8 mouse cellular contexts compared by ENCODE assay signal in the genomic region with DNA sequence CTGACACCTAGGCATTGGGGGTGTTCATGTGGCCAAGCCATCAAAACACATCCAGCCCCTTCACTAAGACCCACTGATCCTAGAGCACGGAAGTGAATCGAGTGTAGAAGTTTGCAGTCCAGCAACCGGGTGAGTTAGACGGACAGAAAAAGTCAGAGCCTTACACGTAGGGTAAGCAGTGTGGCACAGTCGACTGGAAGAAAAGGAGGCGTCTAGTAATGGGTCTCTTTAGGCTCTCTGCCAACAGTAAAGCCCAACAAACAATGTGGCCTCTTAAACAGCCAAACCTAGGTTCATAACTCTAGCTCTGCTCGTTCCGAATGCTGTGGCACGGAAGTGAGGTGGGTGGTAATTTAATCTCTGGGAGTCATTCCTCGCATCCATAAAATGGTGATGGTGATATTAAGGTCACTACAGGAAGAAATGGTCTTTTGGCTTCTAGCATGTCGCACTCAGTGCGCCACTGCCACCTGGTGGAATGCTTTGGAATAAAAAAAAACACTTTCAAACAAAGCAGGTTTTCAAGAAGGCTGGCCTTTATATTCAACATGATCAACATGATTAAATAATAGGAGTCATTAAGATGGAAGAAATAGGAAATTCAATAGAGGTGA. TPM values are rescaled to one million over a fixed set of nuclear protein-coding genes. Genes with fewer than 3 reads are reported as not detected.
DNase-seq lines count a peak whose midpoint lies in the region.

No protein-coding gene starts in this region.

- peak; percentile 52 for DNase-seq in urinary bladder, postnatal 14 days (ENCODE audit: low spot score)
- DNase-seq in urinary bladder, adult 2 months (ENCODE audit: low spot score) = no peak
- DNase-seq in adrenal gland, postnatal 25 days = peak; percentile 30
- DNase-seq in embryo, embryonic 9.5 days (ENCODE audit: extremely low spot score) = peak; percentile 58
- peak; percentile 21 for DNase-seq in kidney, adult 11 months
- DNase-seq in left cerebral cortex, postnatal 14 days (ENCODE audit: low spot score in 2 of 2) = peak; percentile 58 to 81
- peak; percentile 40 for DNase-seq in neural tube, embryonic 10.5 days (ENCODE audit: extremely low spot score, low spot score)
- DNase-seq in urinary bladder, postnatal 10 days (ENCODE audit: low spot score) = no peak

- intact Hi-C loops in left cerebral cortex, postnatal 14 days (cut with DNase I) = no loop called here

RNA-seq across cellular contexts. Expression of gene Slc35b4, which starts 54.0 kb away (rescaled TPM):
- 43.5 and 44.5 TPM in 2 replicates for polyA plus RNA-seq in urinary bladder, adult 2 months (2012; rRNA removed)
- 28.5 and 35.1 TPM in 2 replicates for total RNA-seq in adrenal gland, postnatal 25 days (2021)
- total RNA-seq in left cerebral cortex, postnatal 14 days (2021) = 10 to 100 TPM; 48.0 to 51.4 TPM

Comparison
In these comparisons a context has a peak if more than half of its experiments do, and no peak if none do; other contexts are left out.
1. DNase-seq: peak in urinary bladder, postnatal 14 days (single experiment), adrenal gland, postnatal 25 days (single experiment), embryo, embryonic 9.5 days (single experiment), kidney, adult 11 months (single experiment), left cerebral cortex, postnatal 14 days (2 of 2) and neural tube, embryonic 10.5 days (single experiment); none in urinary bladder, adult 2 months (single experiment) and urinary bladder, postnatal 10 days (single experiment).